Mouse (Mus musculus): ENCODE measurements around the gene Snrpd3. TPM values are rescaled to one million over a fixed set of nuclear protein-coding genes. Genes with fewer than 3 reads are reported as not detected.

Snrpd3 gene
- 24.8 and 30.2 TPM in 2 replicates for polyA plus RNA-seq (2012)

DNA sequence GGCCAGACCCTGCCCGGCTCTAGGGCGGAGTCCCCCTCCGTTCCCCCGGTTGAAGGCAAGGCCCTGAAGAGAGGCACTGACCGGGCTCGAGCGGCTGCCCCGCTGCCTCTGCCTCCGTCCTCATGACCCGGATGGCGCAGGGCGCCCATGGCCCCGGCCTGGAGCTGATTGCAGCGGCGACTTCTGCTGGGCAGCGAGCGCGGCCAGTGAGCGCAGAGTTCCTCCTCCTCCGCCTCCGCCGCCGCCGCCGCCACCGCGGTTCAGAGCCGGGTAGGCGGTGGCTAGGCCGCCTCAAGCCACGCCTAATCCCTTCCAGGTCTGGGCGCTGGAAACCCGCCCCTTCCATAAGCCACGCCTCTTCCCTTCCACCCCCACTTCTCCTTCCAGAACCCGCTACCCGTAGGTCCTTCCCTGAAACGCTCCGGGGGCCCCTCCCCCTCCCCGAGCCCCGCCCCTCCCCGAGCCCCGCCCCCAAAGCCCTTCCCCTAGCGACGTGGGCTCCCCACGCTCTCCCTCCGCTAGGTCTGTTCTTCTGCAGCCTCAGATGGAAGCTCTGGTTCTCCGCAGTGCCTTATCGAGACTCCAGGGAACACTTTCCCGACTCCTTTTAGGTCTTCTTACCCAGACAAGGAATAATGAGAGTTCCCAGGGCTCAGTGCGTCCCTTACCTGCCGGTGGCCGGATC lies at the start of gene Snrpd3:
Gene Snrpd3, plus strand, starts transcription at position 479 of the 685 bp plus-strand sequence.
- TF ChIP-seq GATA1 (IDR thresholded peaks at IDR 0.05; ENCODE audit: low read length) = no peak

DNA sequence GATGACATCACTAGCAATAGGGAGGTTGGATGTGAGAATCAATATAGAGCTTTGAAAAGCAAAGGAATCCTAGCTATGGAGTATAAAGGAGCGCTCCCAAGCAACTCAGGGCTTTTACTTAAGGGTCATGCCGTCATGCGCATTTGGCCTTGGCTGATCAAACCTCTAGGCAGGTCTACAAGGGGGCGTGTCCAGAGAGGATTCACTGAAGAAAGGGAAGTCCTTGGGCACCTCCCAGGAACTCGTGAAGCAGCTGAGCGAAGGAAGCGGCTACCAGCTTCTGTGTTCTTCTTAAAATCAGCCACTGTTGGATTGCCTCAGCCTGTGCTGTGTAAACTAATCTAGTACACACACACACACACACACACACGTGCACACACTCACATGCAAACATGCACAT lies 43.9 kb upstream of the Snrpd3 start:
- no peak for TF ChIP-seq GATA1 (IDR thresholded peaks at IDR 0.05; ENCODE audit: low read length)

DNA sequence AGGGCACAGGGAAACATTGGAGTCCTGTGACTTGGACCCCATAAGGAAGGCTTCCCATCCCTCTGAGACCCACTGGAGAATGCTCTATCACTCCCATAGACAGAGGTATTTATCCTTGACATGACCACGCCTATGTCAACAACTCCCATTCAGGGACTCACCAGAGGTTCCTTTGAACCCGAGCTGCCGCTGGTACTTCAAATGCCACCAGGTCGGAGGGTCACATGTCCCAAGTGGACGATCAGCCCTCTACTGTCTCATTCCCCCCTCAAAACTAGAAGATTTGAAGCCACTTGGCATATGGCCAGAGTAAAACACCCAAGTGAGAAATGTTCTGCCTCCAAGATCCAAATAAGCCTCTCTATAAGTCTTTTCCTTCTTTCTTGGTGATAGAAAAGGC lies 42.8 kb upstream of the Snrpd3 start:
- no peak for TF ChIP-seq GATA1 (IDR thresholded peaks at IDR 0.05; ENCODE audit: low read length)

DNA sequence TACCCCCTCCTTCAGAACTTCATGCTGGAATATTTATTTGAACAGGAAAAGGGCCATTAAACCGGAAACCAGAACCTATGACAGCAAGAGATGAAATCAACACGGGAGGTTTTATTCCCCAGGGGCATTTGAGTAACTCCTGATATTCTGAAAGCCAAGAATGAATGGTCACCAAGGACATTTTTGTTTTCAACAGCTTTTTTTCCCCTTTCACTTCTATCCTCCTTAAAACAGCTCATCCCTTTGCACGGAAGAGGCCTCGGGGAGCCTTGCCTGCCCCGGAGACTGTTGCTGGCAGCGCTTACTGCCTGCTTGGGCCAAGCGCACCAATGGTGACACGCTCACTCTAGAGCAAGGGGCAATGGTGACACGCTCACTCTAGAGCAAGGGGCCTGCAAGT lies 40.3 kb upstream of the Snrpd3 start:
- no peak for TF ChIP-seq GATA1 (IDR thresholded peaks at IDR 0.05; ENCODE audit: low read length)

DNA sequence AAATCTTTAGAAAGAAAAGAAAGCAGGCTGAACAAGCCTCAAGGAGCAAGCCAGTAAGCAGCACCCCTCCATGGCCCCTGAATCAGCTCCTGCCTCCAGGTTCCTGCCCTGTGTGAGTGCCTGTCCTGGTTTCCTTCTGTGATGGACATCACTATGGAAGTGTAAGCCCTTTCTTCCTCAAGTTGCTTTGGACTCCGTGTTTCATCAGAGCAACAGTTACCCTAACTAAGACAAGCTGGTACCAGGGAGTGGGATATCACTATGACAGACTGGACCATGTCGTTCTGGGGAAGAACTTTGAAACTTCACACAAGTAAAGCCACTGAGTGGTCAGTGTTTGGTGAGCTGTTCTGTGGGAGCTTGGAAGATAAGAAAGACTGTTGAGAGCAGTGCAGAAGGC lies 37.4 kb upstream of the Snrpd3 start:
- no peak for TF ChIP-seq GATA1 (IDR thresholded peaks at IDR 0.05; ENCODE audit: low read length)

DNA sequence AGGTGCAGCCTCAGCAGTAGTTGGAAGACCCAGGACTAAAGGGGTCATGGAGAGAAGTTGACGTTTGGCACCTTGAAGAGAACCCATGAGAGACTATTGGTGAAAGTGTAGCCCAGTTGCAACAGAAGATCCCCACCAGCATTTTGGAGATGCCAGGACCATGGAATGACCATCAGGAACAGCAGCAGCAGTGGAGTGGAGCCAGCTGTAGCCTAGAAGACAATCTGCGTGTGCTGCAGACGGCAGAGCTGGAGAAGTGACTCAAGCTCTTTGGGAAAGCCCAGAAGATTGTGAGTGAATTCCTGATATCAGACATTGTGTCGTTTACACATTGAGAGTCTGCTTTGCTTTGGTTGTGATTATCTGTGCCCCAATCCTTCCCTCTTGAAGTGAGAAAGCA lies 35.6 kb upstream of the Snrpd3 start:
- no peak for TF ChIP-seq GATA1 (IDR thresholded peaks at IDR 0.05; ENCODE audit: low read length)

DNA sequence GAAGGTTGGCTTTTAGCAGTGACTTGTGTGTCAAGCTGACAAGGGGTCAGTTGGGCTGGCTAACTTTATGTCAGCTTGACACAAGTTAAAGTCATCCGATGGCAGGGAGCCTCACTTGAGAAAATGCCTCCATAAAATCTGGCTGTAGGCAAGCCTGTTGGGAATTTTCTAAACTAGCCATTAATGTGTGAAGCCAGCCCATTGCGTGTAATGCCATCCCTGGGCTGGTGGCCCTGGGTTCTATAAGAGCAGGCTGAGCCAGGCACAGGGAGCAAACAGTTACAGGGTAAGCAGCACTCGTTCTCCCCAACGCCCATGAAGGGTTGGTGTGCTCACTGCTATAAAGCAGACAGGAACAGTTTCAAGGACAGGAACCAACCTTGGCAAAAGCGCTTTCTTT lies 35.1 kb upstream of the Snrpd3 start:
- TF ChIP-seq GATA1 (IDR thresholded peaks at IDR 0.05; ENCODE audit: low read length) = no peak

DNA sequence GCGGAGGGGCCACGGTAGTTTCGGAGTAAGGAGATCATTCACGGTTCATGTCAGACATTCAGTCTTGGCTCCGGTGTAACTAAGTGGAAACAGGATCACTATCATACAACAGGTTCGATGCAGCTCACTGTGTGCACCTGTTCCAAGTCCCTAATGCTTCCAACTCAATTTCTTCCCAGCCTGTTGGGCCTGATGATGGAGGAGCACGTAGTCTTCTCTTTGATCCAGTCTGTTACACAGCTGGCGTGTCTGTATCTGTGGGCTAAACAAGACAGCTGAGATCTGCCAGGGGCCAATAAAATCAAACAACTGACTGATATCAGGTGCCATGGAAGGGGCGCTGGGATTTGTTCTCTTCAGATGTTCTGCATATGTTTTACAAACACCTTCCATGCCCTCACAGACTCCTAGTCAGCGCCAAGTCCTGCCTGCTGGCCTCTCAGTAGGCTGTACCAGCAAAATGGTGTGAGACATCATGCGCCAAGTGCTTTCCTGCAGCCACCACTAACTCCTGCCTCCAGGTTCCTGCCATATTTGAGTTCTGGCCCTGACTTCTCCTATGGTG lies 34.4 kb upstream of the Snrpd3 start:
- TF ChIP-seq GATA1 (IDR thresholded peaks at IDR 0.05; ENCODE audit: low read length) = no peak

DNA sequence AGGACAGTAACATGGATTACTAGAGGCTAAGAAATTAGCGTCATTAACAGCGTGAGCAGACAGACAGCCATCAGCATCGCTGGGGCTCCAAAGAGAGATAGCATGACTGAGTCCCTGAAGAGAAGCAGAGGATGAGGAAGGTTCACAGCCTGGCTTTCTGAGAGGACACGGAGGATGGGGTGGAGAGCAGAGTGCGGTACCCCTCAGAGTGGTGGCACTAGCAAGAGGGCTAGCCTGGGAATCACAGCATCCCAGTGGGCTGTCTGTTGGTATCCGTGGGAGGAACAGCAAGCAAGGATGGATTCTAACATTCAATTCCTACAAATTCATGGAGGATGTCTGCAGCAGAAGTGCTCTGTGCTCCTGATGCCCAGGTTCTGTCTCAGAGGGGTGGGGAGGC lies 33.3 kb upstream of the Snrpd3 start:
- no peak for TF ChIP-seq GATA1 (IDR thresholded peaks at IDR 0.05; ENCODE audit: low read length)

DNA sequence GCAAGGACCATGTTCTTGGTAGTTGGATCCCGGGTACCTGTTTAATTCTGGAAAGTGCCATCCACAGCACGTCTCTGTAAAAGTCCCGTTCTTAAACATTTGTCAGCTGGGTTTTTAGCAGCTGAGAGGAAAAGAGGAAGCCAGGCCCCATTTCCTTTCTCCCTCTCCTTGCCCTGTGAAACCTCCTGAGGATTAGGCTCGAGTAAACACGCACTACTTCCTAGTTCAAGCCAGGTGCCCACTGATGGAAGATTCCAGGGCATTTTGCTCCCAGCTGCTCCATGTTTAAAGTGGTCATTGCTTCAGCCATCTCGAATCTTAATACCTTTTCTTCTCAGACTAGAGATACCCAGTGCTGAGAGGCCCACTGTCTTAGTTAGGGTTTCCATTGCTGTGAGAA lies 32.6 kb upstream of the Snrpd3 start:
- TF ChIP-seq GATA1 (IDR thresholded peaks at IDR 0.05; ENCODE audit: low read length) = no peak

DNA sequence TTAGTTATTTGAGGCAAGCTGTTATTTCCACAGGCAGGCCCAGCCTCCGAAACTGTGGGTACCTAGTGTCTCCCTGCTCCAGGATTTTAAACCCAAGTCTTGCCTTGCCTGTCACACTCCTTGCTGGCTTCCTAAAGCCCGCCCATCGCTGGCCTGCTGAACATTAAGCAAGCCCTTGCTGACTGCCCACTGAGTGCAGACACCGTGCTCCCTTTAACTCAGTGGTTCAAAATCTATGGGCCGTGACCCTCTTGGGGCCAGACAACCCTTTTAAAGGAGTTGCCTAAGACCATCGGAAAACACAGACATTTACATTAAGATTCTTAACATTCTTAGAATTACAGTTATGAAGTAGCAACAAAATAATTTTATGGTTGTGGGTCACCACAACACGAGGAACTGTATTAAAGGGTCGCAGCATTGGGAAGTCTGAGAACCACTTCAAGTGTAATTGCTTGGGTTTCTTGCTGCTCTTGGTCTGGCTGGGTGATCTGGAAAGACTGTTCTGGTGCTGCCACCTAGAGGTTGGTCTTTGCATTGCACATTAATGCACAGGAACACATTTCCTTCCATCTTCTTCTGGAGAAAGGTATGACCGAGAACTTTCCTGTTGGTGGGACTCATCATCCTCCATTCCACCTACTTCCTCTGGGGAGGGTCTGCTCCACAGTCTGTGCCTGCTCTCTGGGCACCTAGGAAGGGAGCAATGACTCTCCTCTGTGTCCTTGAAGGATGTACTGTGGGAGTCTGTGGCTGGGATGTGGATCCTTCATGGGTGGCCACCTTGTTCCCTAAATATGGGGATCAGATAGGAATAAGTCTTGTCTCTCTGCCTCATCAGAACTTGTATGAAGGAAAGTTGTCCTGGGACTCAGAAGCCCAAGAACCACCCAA lies 31.0 kb upstream of the Snrpd3 start:
- TF ChIP-seq GATA1 (IDR thresholded peaks at IDR 0.05; ENCODE audit: low read length) = no peak

DNA sequence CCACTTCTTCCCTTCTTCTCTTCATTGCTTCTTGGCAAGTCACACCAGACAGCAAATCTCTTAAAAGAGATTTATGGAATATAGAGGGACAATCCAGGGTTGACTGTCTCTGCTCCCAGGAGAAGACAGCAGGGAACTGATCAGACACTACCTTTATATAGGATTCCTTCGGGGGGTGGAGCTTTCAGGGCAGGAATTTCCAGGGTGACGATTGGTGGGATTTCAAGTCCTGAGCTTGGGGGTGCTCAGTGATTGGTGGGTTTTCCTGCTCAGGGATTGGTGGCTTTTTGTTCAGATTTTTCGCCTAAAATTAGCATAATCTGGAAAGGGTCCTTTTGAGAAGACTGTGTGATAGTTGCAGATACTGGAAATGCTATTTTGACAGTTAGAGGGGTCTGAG lies 30.2 kb upstream of the Snrpd3 start:
- TF ChIP-seq GATA1 (IDR thresholded peaks at IDR 0.05; ENCODE audit: low read length) = no peak

DNA sequence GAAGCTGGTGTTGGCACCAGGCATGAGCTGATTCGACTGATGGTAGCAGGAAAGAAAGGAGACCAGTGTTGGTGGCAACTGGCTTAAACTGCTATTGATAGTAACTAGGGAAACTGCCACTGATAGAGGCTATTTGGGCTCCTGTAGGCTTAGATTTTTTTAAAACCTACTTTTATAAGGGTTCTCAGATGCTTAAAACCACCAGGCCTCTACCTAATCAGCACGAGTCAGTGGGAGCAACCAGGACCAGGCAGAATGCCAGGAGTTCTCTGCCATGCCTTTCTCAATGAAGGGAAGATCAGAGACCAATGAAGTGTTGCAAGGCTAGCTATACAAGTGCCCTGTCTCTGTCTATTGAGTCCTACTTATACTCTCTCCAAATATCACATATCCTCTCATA lies 27.8 kb upstream of the Snrpd3 start:
- no peak for TF ChIP-seq GATA1 (IDR thresholded peaks at IDR 0.05; ENCODE audit: low read length)

DNA sequence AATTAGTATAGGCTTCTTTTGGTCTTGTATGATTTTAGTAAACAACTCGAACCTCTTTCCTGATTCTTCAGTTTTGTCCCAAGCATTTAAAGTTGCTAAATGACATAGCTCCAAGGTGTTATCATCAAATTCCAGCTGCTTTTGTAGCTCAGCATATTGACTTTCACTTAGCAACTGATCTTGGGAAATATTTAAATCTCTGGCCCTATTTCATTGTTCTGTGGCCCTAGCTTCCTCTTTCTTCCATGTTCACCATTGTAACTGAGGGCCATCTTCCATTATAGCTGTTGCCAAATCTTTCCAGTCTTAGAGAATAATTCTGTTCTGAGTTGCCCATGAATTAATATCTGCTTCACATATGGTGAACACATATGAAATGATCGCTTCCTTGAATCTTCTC lies 26.6 kb upstream of the Snrpd3 start:
- no peak for TF ChIP-seq GATA1 (IDR thresholded peaks at IDR 0.05; ENCODE audit: low read length)

DNA sequence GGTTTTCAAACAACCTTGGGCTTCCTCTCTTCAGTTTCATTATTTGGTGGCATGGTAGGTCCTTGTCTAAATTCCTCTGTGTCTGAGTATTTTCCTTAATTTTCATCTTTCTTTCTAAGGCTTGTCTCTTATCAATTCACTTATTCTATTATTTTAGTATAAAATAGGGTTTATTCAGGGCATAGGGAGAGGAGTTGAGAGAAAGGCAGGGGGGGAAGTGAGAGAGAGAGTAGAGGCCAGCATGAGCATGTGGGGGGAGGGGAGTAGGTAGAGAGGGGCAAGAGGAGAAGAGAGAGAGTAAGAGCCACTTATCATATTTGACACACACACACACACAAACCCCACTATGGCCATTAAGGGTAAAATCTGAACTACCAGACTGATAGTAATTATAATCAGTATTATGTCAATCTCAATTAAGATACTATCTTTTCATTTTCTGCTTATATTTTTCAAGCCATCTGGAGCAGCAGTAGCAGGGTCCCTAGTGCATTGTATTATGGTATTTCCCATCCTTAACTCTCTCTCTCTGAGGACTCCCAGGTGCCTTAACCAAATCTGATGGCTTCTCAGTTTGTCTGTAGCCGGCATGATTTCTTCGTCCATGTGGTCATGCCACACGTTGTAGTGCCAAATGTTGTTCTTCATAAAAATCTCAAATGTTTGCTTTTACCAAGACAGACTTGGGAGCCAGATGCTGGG lies 26.0 kb upstream of the Snrpd3 start:
- TF ChIP-seq GATA1 (IDR thresholded peaks at IDR 0.05; ENCODE audit: low read length) = no peak

DNA sequence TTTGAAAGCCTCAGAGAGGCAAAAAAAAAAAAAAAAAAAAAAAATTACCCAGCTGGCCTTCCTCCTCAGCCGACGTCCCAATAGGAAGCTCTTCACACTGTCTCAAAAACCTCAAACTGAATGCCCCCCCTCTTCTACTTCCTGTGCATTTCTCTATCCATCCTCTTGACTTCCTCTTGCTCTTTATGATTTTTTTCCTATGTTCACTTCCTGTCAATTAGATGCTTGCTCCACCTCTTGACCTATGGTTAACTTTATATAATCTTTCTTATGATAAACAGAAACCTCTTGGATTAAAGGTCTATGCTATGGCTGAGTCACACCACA lies 25.5 kb upstream of the Snrpd3 start:
- no peak for TF ChIP-seq GATA1 (IDR thresholded peaks at IDR 0.05; ENCODE audit: low read length)

Data from G1E-ER4 (cell line).